Mouse (Mus musculus) olfactory bulb, adult 2 months (tissue): ENCODE results near the gene Tmem176b.

Experiments
- CTCF ChIP-seq: fragments of 200-500 bp; IDR thresholded peaks from 2 replicates; pipeline ENCODE4 v1.5.1; 2012; ENCODE audit warnings: low read depth, mild to moderate bottlenecking, low read length, moderate library complexity; ENCODE audit not compliant: insufficient read depth
- POLR2A ChIP-seq: fragments of 200-500 bp; IDR thresholded peaks from 2 replicates; pipeline ENCODE4 v1.6.1; 2012; ENCODE audit warnings: mild to moderate bottlenecking, low read depth, low read length, moderate library complexity; ENCODE audit not compliant: insufficient read depth

DNA sequence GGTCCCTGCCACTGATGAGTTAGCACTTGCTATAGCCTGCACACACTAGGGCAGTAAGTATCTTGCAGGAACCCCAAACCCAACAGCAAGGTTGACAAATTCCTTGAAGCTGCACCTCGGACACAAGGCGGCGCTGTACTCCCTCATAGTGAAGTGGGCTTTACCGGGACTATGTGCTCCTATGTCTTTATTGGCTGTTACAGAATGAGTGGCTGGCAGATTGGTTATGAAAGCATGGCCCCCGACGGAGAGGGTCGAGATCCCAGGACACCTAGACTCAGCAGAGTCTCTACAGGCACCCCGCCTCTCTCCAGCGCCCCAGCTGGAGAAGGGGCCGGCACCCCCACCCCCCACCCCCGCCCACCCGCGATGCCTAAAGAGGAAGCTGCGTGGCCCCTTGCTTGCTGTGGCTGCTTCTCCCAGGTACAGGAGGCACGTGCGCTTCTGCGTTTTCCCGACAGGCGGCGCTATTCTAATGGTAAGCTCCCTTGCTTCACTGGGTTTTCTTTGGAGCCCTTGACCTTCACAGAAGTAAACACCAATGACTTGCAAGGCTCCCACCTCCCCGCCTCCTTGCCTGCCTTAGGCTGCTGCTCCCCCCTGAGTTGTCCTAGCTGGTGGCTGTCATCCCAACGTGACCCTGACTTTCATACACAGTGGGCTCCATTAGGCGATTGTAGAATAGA lies 19.0 kb upstream of the Tmem176b start:
- TF ChIP-seq POLR2A (no peak), CTCF (no peak)
